Mouse (Mus musculus) embryonic facial prominence, embryonic 14.5 days (tissue): Measurements from ENCODE around the gene Gm28305. TPM values are rescaled to one million over a fixed set of nuclear protein-coding genes. Genes with fewer than 3 reads are reported as not detected.

ENCODE experiments used
- ATAC-seq: fragments of 200-750 bp; cut with Nextera tagmentation; 2 replicates; pipeline ENCODE4 v1.8.0; 2017; ENCODE audit warnings: low read depth, moderate number of reproducible peaks, moderate TSS enrichment
- DNase-seq: peaks from one replicate; pipeline ENCODE4 v3.0.0-alpha.2; 2015; ENCODE audit warnings: low spot score
- H3K27ac ChIP-seq: fragments of 300-500 bp; sonication (generic); replicated peaks from 2 replicates; pipeline ENCODE4 v1.5.1; 2014; ENCODE audit warnings: low read depth, mild to moderate bottlenecking, low read length, moderate library complexity
- H3K27me3 ChIP-seq: fragments of 300-500 bp; sonication (generic); replicated peaks from 2 replicates; pipeline ENCODE4 v1.6.1; 2014; ENCODE audit warnings: low read length; ENCODE audit not compliant: control insufficient read depth, insufficient read depth
- H3K36me3 ChIP-seq: fragments of 300-500 bp; sonication (generic); 2 replicates; pipeline ENCODE4 v1.6.1; 2014; ENCODE audit warnings: low read length, mixed read lengths; ENCODE audit not compliant: control insufficient read depth, insufficient read depth
- H3K4me1 ChIP-seq: fragments of 300-500 bp; sonication (generic); 2 replicates; pipeline ENCODE4 v1.6.1; 2014; ENCODE audit warnings: antibody characterized with exemption, low read length; ENCODE audit not compliant: control insufficient read depth, insufficient read depth
- H3K4me2 ChIP-seq: fragments of 300-500 bp; sonication (generic); 2 replicates; pipeline ENCODE4 v1.6.1; 2014; ENCODE audit warnings: low read depth, mild to moderate bottlenecking, low read length, moderate library complexity, mixed read lengths
- H3K4me3 ChIP-seq: fragments of 300-500 bp; sonication (generic); 2 replicates; pipeline ENCODE4 v1.5.1; 2014; ENCODE audit warnings: low read depth, mild to moderate bottlenecking, low read length
- H3K9ac ChIP-seq: fragments of 300-500 bp; sonication (generic); 2 replicates; pipeline ENCODE4 v1.6.1; 2014; ENCODE audit warnings: low read depth, mild to moderate bottlenecking, low read length, moderate library complexity, mixed read lengths
- H3K9me3 ChIP-seq: fragments of 300-500 bp; sonication (generic); 2 replicates; pipeline ENCODE4 v1.6.1; 2016; ENCODE audit warnings: low read length; ENCODE audit not compliant: control insufficient read depth
- WGBS: fragments of 180-500 bp; shearing (Covaris S2); extraction: QIAGEN DNeasy Blood & Tissue Kit; methylation state at CpG from one replicate; pipeline ENCODE4 v1.1.7; 2014; 5-methylcytosine and 5-hydroxymethylcytosine counted together
- polyA plus RNA-seq: library from polyadenylated mRNA; unstranded; fragments of >200 nt; fragmentation: Nextera tagmentation; extraction: Ambion mirVana; gene quantifications from 2 replicates; pipeline ENCODE4 v1.2.1, GENCODE M21; 2014

Gm28305 gene
- polyA plus RNA-seq, 1 experiment from 2014 or later: not detected

DNA sequence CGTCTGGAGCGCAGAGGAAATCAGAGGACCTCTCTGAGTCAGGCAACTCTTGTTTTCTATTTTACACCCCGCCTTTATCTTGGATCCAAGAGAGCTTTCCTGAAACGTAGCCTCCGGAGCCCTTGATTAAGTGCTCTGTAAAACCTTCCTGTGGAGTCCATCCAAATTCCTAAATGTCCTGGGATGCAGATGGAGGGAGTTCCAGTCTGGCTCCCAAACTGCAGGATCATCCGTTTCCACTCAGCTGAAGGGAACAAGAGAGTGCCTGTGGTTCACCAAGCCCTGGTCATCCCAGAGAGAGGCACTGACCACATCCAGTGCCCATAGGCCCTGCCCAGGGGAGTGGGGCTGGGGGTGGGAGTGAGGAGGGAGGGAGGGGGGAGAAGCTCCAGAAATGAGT lies 61.8 kb downstream of the Gm28305 start:
- WGBS: 22% methylated on average over 6 of the region's 6 CpGs
- ATAC-seq (peak; percentile 59), DNase-seq (peak; percentile 81)
- peak overlapping the region; percentile 40; the same call in 1 of the 2 replicates for H3K27ac ChIP-seq
- no peaks in the 10 kb centered on the region for H3K9me3 ChIP-seq
- no peaks in the 10 kb centered on the region for H3K27me3 ChIP-seq
- peak overlapping the region; percentile 11; the same call in 1 of the 2 replicates for H3K4me2 ChIP-seq
- H3K36me3 ChIP-seq: no peaks in the 10 kb centered on the region
- no peak overlapping the region for H3K9ac ChIP-seq
- H3K4me1 ChIP-seq: peaks cover 12% of the 10 kb centered on the region
- no peak overlapping the region for H3K4me3 ChIP-seq

DNA sequence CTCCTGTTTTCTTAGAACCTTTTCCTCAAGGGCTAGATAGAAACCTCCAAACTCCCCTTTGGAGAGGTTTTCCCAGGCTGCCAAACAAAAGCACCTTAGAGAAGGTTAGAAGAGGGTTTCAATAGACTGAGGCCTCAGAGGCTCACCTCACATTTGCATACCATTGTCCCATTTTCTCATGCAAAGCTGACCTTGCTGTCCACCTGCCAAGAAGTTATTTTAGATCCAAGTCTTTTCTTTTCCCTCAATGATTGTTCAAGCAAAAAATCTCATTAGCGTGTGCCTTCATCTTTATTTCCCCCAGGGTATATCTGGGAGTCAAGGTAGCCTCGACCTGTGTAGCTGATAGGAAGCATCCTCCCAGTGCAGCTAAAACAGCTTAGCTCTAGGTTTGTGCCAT lies 62.4 kb downstream of the Gm28305 start:
- Histone ChIP-seq H3K36me3 (no peaks in the 10 kb centered on the region), H3K27me3 (no peaks in the 10 kb centered on the region), H3K4me2 (no peak overlapping the region), H3K27ac (0 out of 2 replicates have a peak overlapping the region, but pooled peaks have one; percentile 40), H3K4me1 (peaks cover 12% of the 10 kb centered on the region), H3K4me3 (no peak overlapping the region), H3K9ac (no peak overlapping the region), H3K9me3 (no peaks in the 10 kb centered on the region)
- no peak for ATAC-seq
- no peak for DNase-seq
- WGBS: 38% methylated on average over 2 of the region's 2 CpGs

DNA sequence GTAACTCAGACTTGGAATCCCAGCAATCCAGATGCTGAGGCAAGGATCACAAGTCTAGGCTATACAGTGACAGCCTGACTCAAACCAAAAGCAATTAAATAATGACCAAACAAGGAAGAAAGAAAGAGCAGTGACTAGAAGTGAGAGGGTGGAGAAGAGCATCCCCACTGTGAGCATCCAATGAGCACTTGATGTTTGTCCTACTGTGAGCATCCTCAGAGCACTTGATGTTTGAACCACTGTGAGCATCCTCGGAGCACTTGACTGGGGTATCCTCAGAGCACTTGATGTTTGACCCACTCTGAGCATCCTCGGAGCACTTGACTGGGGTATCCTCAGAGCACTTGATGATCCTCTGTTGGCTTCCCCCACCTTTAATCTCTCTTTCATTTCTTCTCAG lies 64.5 kb downstream of the Gm28305 start:
- Histone ChIP-seq H3K27me3 (no peaks in the 10 kb centered on the region), H3K4me1 (peaks cover 19% of the 10 kb centered on the region), H3K4me3 (no peak overlapping the region), H3K36me3 (no peaks in the 10 kb centered on the region), H3K27ac (no peak overlapping the region), H3K9ac (no peak overlapping the region), H3K4me2 (no peak overlapping the region), H3K9me3 (no peaks in the 10 kb centered on the region)
- DNase-seq (no peak), ATAC-seq (no peak)
- WGBS: 73% methylated on average over 2 of the region's 2 CpGs

DNA sequence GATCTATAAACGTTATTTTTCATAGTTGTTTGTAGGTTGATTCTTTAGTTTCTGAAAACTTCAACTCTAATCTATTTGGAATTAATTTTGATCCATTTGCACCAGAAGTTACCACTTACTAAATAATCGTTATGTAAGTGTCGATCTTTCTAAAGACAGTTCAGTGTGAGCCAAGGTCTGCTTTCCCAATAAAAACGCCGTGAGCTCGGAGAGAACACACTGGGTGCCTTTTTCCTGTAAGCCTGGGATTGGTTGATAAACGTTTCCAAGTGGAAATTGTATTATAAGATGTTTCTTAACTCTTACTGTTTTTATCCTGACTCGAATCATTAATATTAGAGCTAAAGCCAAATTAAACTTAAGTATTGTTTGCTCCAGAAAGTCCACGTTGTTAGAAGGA lies 66.5 kb downstream of the Gm28305 start:
- no peak overlapping the region for H3K9ac ChIP-seq
- H3K27me3 ChIP-seq: no peaks in the 10 kb centered on the region

DNA sequence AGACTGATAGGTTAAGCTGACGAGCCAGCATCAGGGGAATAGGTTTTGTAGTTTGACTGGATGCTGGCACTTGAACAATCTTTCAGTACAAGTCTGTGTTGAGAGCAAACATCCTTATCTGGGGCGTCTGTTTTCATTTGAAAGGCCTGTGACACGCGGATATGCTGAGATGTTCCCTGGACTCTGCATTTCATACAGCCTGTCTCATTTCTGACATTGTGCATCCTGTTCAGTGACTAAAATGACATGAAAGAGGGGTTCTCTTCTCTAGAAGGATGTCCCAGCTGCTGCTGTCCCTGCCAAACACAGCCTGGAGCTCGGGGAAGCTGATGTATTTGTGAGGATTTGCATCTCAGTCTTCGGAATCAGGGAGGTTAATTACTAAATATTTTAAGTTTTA lies 67.0 kb downstream of the Gm28305 start:
- ATAC-seq (no peak), DNase-seq (no peak)
- peaks cover 8% of the 10 kb centered on the region for H3K4me1 ChIP-seq
- no peaks in the 10 kb centered on the region for H3K36me3 ChIP-seq
- H3K4me3 ChIP-seq: no peak overlapping the region
- peaks cover 8% of the 10 kb centered on the region; the same call in 1 of the 2 replicates for H3K9me3 ChIP-seq
- no peaks in the 10 kb centered on the region for H3K27me3 ChIP-seq
- no peak overlapping the region for H3K4me2 ChIP-seq
- no peak overlapping the region for H3K27ac ChIP-seq
- WGBS: 80% methylated on average over 6 of the region's 6 CpGs
- H3K9ac ChIP-seq: no peak overlapping the region

More for the DNA sequence above, 66.5 kb downstream of the Gm28305 start:
- Histone ChIP-seq H3K4me1 (peaks cover 13% of the 10 kb centered on the region), H3K4me2 (no peak overlapping the region), H3K4me3 (no peak overlapping the region), H3K36me3 (no peaks in the 10 kb centered on the region), H3K9me3 (peaks cover 7% of the 10 kb centered on the region; the same call in 1 of the 2 replicates), H3K27ac (no peak overlapping the region)
- WGBS: 78% methylated on average over 9 of the region's 9 CpGs
- no peak for ATAC-seq
- no peak for DNase-seq

DNA sequence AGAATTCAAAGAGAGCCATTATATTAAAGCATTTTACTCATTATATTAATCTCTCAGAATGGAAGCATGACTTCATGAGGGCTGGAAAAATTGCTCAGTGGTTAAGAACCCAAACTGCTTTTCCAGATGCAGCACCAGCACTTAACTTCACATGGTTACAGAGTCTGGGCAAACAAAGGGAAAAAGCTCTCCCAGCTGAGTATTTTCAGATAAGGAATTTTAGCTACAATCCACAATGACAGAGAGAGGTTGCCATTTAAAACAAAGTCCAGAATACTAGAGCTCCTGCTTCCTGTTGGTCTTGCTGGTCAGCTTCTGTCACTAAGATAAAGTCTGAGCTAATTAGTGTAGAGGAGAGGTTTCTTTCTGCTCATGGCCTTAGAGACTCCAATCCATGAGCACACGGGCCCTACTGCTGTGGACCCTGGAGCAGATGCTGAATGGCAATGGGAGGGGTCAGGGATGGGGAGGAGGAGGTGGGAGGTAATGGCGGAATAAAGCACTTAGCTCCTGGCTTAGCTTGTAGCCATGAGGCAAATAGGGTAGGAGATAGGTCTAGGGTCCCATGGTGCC lies 68.2 kb downstream of the Gm28305 start:
- H3K27ac ChIP-seq: peak overlapping the region; percentile 49; the same call in 1 of the 2 replicates
- H3K36me3 ChIP-seq: no peaks in the 10 kb centered on the region

DNA sequence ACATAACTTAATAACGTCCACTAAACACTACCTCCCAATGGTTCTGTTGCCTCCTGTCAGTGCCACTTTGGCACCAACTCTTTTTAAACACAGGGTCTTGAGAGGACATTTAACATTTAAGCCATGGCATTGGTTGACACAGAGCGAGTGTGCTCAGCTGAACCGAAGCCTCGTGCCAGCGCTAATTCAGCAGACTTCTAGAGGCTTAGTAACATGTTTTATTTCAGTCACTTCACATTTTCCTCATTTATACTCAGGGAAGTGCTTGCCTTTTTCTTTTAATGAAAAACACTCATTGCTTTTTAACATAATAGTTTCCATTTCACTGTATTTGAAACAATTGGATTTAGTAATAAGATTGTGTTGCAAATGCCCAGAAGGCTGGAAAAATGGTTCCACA lies 68.7 kb downstream of the Gm28305 start:
- Histone ChIP-seq H3K9me3 (peaks cover 8% of the 10 kb centered on the region; the same call in 1 of the 2 replicates), H3K27ac (peak overlapping the region; percentile 49; the same call in 1 of the 2 replicates), H3K36me3 (no peaks in the 10 kb centered on the region), H3K4me3 (no peak overlapping the region), H3K27me3 (no peaks in the 10 kb centered on the region), H3K4me2 (no peak overlapping the region), H3K9ac (no peak overlapping the region), H3K4me1 (peaks cover 11% of the 10 kb centered on the region; the same call in 1 of the 2 replicates)
- DNase-seq: peak; percentile 71
- WGBS: 59% methylated on average over 5 of the region's 5 CpGs
- peak; percentile 47; the same call in 1 of the 2 replicates for ATAC-seq

More for the DNA sequence above, 68.2 kb downstream of the Gm28305 start:
- DNase-seq (no peak), ATAC-seq (peak; percentile 30; the same call in 1 of the 2 replicates)
- Histone ChIP-seq H3K4me1 (peaks cover 11% of the 10 kb centered on the region; the same call in 1 of the 2 replicates), H3K9me3 (peaks cover 8% of the 10 kb centered on the region; the same call in 1 of the 2 replicates), H3K4me3 (no peak overlapping the region), H3K4me2 (no peak overlapping the region), H3K27me3 (no peaks in the 10 kb centered on the region), H3K9ac (no peak overlapping the region)
- 56% methylated on average over 2 of the region's 2 CpGs for WGBS

DNA sequence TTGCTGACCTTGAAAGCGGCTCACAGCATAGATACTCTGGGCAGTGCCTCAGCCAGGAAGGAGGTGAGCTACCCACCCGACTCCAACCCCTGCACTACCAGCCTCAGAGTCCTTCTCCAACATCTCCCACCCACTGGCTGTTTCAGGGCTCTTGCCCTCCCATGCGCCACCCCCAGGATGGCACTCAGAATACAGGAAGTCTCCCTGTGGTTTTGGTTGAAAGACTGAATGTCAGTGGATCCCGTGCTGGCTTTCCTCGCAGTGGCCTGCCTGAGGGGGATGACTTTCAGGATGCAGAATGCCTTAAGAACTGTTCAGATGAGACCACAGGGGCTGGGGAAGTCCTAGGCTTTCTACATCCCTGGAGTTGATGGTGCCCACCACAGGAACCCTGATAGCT lies 82.6 kb downstream of the Gm28305 start:
- 59% methylated on average over 5 of the region's 5 CpGs for WGBS
- ATAC-seq (no peak; the same call in 1 of the 2 replicates), DNase-seq (no peak)
- Histone ChIP-seq H3K4me2 (no peak overlapping the region), H3K27me3 (no peaks in the 10 kb centered on the region), H3K4me1 (peaks cover 26% of the 10 kb centered on the region), H3K27ac (no peak overlapping the region), H3K4me3 (no peak overlapping the region), H3K36me3 (no peaks in the 10 kb centered on the region), H3K9me3 (no peaks in the 10 kb centered on the region), H3K9ac (no peak overlapping the region)

DNA sequence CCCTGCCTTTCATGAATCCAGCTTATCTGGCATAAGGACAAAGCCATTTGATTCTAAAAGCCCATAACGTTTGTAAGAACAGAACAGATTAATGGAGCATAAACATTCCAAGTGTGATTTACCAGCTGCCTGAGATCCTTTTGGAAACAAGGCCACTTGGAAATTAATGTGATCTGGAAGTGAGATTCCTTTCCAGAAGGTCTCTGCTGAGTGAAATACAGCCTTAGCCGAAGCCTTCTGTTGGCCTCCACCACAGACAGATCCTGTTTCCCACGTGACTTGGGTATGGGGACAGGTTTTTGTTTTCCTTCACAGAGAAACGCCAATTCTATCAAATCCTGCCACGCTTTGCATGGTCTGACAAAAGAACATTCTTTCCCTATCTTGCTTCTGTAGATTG lies 83.2 kb downstream of the Gm28305 start:
- no peak overlapping the region for H3K9ac ChIP-seq
- 24% methylated on average over 5 of the region's 5 CpGs for WGBS
- H3K9me3 ChIP-seq: no peaks in the 10 kb centered on the region
- H3K4me2 ChIP-seq: no peak overlapping the region
- no peaks in the 10 kb centered on the region for H3K27me3 ChIP-seq
- H3K27ac ChIP-seq: no peak overlapping the region
- peaks cover 22% of the 10 kb centered on the region for H3K4me1 ChIP-seq
- H3K36me3 ChIP-seq: no peaks in the 10 kb centered on the region
- H3K4me3 ChIP-seq: no peak overlapping the region
- peak; percentile 47; the same call in 1 of the 2 replicates for ATAC-seq
- peak; percentile 68 for DNase-seq
